Mouse (Mus musculus): ENCODE data around the gene Simc1.

GRCm38 (mm10) chr13:54562562-54562961, 59.0 kb downstream of the Simc1 start:
- TF ChIP-seq CTCF (IDR thresholded peaks at IDR 0.05; ENCODE audit: low read depth) (no peak), EP300 (IDR thresholded peaks at IDR 0.05; ENCODE audit: low read depth) (no peak)

Measured in liver, postnatal 0 days (tissue).